Mouse (Mus musculus) limb, embryonic 13.5 days (tissue): ENCODE results near the gene Cttnbp2. TPM values are rescaled to one million over a fixed set of nuclear protein-coding genes. Genes with fewer than 3 reads are reported as not detected.

Experiments
- ATAC-seq: fragments of 200-750 bp; cut with Nextera tagmentation; 2 replicates; pipeline ENCODE4 v1.8.0; 2017; ENCODE audit warnings: low read depth, moderate number of reproducible peaks, moderate TSS enrichment; ENCODE audit not compliant: low FRiP score
- H3K27ac ChIP-seq: fragments of 300-500 bp; sonication (generic); 2 replicates; pipeline ENCODE4 v1.5.1; 2015; ENCODE audit warnings: inconsistent platforms, mild to moderate bottlenecking, moderate library complexity
- H3K27me3 ChIP-seq: fragments of 300-500 bp; sonication (generic); 2 replicates; pipeline ENCODE4 v1.6.1; 2015; ENCODE audit warnings: mild to moderate bottlenecking, inconsistent platforms
- H3K36me3 ChIP-seq: fragments of 300-500 bp; sonication (generic); 2 replicates; pipeline ENCODE4 v1.6.1; 2015; ENCODE audit warnings: inconsistent platforms, mild to moderate bottlenecking, moderate library complexity
- H3K4me1 ChIP-seq: fragments of 300-500 bp; sonication (generic); 2 replicates; pipeline ENCODE4 v1.6.1; 2015; ENCODE audit warnings: inconsistent platforms
- H3K4me2 ChIP-seq: fragments of 300-500 bp; sonication (generic); replicated peaks from 2 replicates; pipeline ENCODE4 v1.6.1; 2015; ENCODE audit warnings: inconsistent platforms, mild to moderate bottlenecking, moderate library complexity
- H3K4me3 ChIP-seq: fragments of 300-500 bp; sonication (generic); 2 replicates; pipeline ENCODE4 v1.5.1; 2015; ENCODE audit warnings: moderate library complexity, mild to moderate bottlenecking, inconsistent platforms
- H3K9ac ChIP-seq: fragments of 300-500 bp; sonication (generic); 2 replicates; pipeline ENCODE4 v1.6.1; 2015; ENCODE audit warnings: mild to moderate bottlenecking, inconsistent platforms
- H3K9me3 ChIP-seq: fragments of 300-500 bp; sonication (generic); 2 replicates; pipeline ENCODE4 v1.6.1; 2016; ENCODE audit warnings: inconsistent platforms
- WGBS: fragments of 180-500 bp; shearing (Covaris S2); methylation state at CpG from one replicate; pipeline ENCODE4 v1.1.7; 2015; 5-methylcytosine and 5-hydroxymethylcytosine counted together
- polyA plus RNA-seq: library from polyadenylated mRNA; unstranded; fragments of >200 nt; fragmentation: Nextera tagmentation; extraction: Ambion mirVana; gene quantifications from 2 replicates; pipeline ENCODE4 v1.2.1, GENCODE M21; 2015

The Cttnbp2 gene
- polyA plus RNA-seq, 1 experiment from 2014 or later = 34.0 TPM

- no peak overlapping the region for H3K27ac ChIP-seq
- H3K4me3 ChIP-seq = no peak overlapping the region
- no peaks in the 10 kb centered on the region for H3K4me1 ChIP-seq
- no peak; the same call in 1 of the 2 replicates for ATAC-seq
- 81% methylated on average over 1 of the region's 1 CpGs for WGBS
- no peak overlapping the region for H3K9ac ChIP-seq
- H3K9me3 ChIP-seq = no peaks in the 10 kb centered on the region
- no peak overlapping the region for H3K4me2 ChIP-seq
- H3K36me3 ChIP-seq = no peaks in the 10 kb centered on the region
- no peaks in the 10 kb centered on the region for H3K27me3 ChIP-seq
These were observed 55.0 kb downstream of the Cttnbp2 start for GRCm38 (mm10) chr6:18459657-18460056.

GRCm38 (mm10) chr6:18450551-18451193 is 64.0 kb downstream of the Cttnbp2 start:
- Histone ChIP-seq H3K9me3 (no peaks in the 10 kb centered on the region), H3K4me2 (no peak overlapping the region), H3K9ac (no peak overlapping the region), H3K4me1 (peaks cover 10% of the 10 kb centered on the region), H3K27ac (no peak overlapping the region), H3K4me3 (no peak overlapping the region), H3K36me3 (no peaks in the 10 kb centered on the region), H3K27me3 (no peaks in the 10 kb centered on the region)
- ATAC-seq = no peak
- WGBS = 59% methylated on average over 5 of the region's 5 CpGs

- peaks cover 11% of the 10 kb centered on the region for H3K4me1 ChIP-seq
- H3K4me3 ChIP-seq = no peak overlapping the region
- H3K4me2 ChIP-seq = no peak overlapping the region
- H3K9me3 ChIP-seq = no peaks in the 10 kb centered on the region
- no peak for ATAC-seq
- H3K27me3 ChIP-seq = no peaks in the 10 kb centered on the region
- H3K36me3 ChIP-seq = no peaks in the 10 kb centered on the region
- no peak overlapping the region for H3K27ac ChIP-seq
- no peak overlapping the region for H3K9ac ChIP-seq
- 55% methylated on average over 5 of the region's 5 CpGs for WGBS
These were observed 66.6 kb downstream of the Cttnbp2 start for GRCm38 (mm10) chr6:18448078-18448477.

- H3K4me2 ChIP-seq = no peak overlapping the region
- no peak overlapping the region for H3K9ac ChIP-seq
- no peaks in the 10 kb centered on the region for H3K27me3 ChIP-seq
- no peak for ATAC-seq
- no peak overlapping the region; the same call in 1 of the 2 replicates for H3K27ac ChIP-seq
- WGBS = 58% methylated on average over 7 of the region's 7 CpGs
- H3K4me1 ChIP-seq = peaks cover 11% of the 10 kb centered on the region
- H3K36me3 ChIP-seq = no peaks in the 10 kb centered on the region
- H3K4me3 ChIP-seq = no peak overlapping the region
- no peaks in the 10 kb centered on the region for H3K9me3 ChIP-seq
These were observed 67.7 kb downstream of the Cttnbp2 start for GRCm38 (mm10) chr6:18446917-18447316.

GRCm38 (mm10) chr6:18446359-18446758 is 68.3 kb downstream of the Cttnbp2 start:
- WGBS = 32% methylated on average over 3 of the region's 3 CpGs
- H3K4me1 ChIP-seq = peaks cover 11% of the 10 kb centered on the region
- no peaks in the 10 kb centered on the region for H3K36me3 ChIP-seq
- no peaks in the 10 kb centered on the region for H3K9me3 ChIP-seq
- no peak overlapping the region for H3K9ac ChIP-seq
- no peaks in the 10 kb centered on the region for H3K27me3 ChIP-seq
- H3K4me3 ChIP-seq = no peak overlapping the region
- no peak for ATAC-seq
- H3K27ac ChIP-seq = no peak overlapping the region
- H3K4me2 ChIP-seq = no peak overlapping the region

GRCm38 (mm10) chr6:18445747-18446146 is 68.9 kb downstream of the Cttnbp2 start:
- Histone ChIP-seq H3K9ac (no peak overlapping the region), H3K4me3 (no peak overlapping the region), H3K4me1 (peaks cover 11% of the 10 kb centered on the region), H3K27ac (no peak overlapping the region), H3K4me2 (no peak overlapping the region), H3K36me3 (no peaks in the 10 kb centered on the region), H3K9me3 (no peaks in the 10 kb centered on the region), H3K27me3 (no peaks in the 10 kb centered on the region)
- ATAC-seq = no peak
- WGBS = 19% methylated on average over 4 of the region's 4 CpGs

GRCm38 (mm10) chr6:18442303-18442702 is 72.3 kb downstream of the Cttnbp2 start:
- ATAC-seq = no peak
- H3K9me3 ChIP-seq = no peaks in the 10 kb centered on the region
- H3K4me2 ChIP-seq = no peak overlapping the region
- H3K27ac ChIP-seq = no peak overlapping the region
- H3K4me1 ChIP-seq = peaks cover 7% of the 10 kb centered on the region; the same call in 1 of the 2 replicates
- H3K4me3 ChIP-seq = no peak overlapping the region
- 85% methylated on average over 3 of the region's 3 CpGs for WGBS
- H3K9ac ChIP-seq = no peak overlapping the region
- H3K36me3 ChIP-seq = no peaks in the 10 kb centered on the region
- H3K27me3 ChIP-seq = no peaks in the 10 kb centered on the region

- no peak overlapping the region for H3K4me3 ChIP-seq
- H3K27ac ChIP-seq = no peak overlapping the region
- no peaks in the 10 kb centered on the region for H3K27me3 ChIP-seq
- no peaks in the 10 kb centered on the region for H3K36me3 ChIP-seq
- WGBS = 26% methylated on average over 4 of the region's 4 CpGs
- H3K9ac ChIP-seq = no peak overlapping the region
- H3K4me1 ChIP-seq = peaks cover 10% of the 10 kb centered on the region; the same call in 1 of the 2 replicates
- 0 out of 2 replicates have a peak, but pooled peaks have one; percentile 40 for ATAC-seq
- no peaks in the 10 kb centered on the region for H3K9me3 ChIP-seq
- H3K4me2 ChIP-seq = no peak overlapping the region
These were observed 73.6 kb downstream of the Cttnbp2 start for GRCm38 (mm10) chr6:18440918-18441532.

GRCm38 (mm10) chr6:18436127-18436812 is 78.4 kb downstream of the Cttnbp2 start:
- no peak overlapping the region for H3K9ac ChIP-seq
- H3K4me3 ChIP-seq = no peak overlapping the region
- peaks cover 16% of the 10 kb centered on the region for H3K36me3 ChIP-seq
- no peak overlapping the region for H3K4me2 ChIP-seq
- no peaks in the 10 kb centered on the region for H3K27me3 ChIP-seq
- H3K27ac ChIP-seq = no peak overlapping the region
- no peaks in the 10 kb centered on the region for H3K9me3 ChIP-seq
- 32% methylated on average over 4 of the region's 4 CpGs for WGBS
- ATAC-seq = no peak
- 0 out of 2 replicates have a peak, but pooled peaks cover 7% of the 10 kb centered on the region for H3K4me1 ChIP-seq

GRCm38 (mm10) chr6:18434828-18435531 is 79.7 kb downstream of the Cttnbp2 start:
- Histone ChIP-seq H3K4me2 (no peak overlapping the region), H3K4me1 (0 out of 2 replicates have a peak, but pooled peaks cover 7% of the 10 kb centered on the region), H3K9ac (no peak overlapping the region), H3K27ac (no peak overlapping the region), H3K9me3 (no peaks in the 10 kb centered on the region), H3K4me3 (no peak overlapping the region), H3K27me3 (no peaks in the 10 kb centered on the region), H3K36me3 (peaks cover 16% of the 10 kb centered on the region)
- no peak for ATAC-seq
- 90% methylated on average over 16 of the region's 16 CpGs for WGBS

- Histone ChIP-seq H3K27ac (no peak overlapping the region), H3K4me1 (0 out of 2 replicates have a peak, but pooled peaks cover 7% of the 10 kb centered on the region), H3K36me3 (peaks cover 16% of the 10 kb centered on the region), H3K4me3 (no peak overlapping the region), H3K9me3 (no peaks in the 10 kb centered on the region), H3K4me2 (no peak overlapping the region), H3K9ac (no peak overlapping the region), H3K27me3 (no peaks in the 10 kb centered on the region)
- 90% methylated on average over 8 of the region's 8 CpGs for WGBS
- no peak for ATAC-seq
These were observed 80.3 kb downstream of the Cttnbp2 start for GRCm38 (mm10) chr6:18434355-18434754.

- no peak overlapping the region for H3K27ac ChIP-seq
- ATAC-seq = no peak
- peaks cover 16% of the 10 kb centered on the region for H3K36me3 ChIP-seq
- 77% methylated on average over 3 of the region's 3 CpGs for WGBS
- H3K4me2 ChIP-seq = no peak overlapping the region
- 0 out of 2 replicates have a peak, but pooled peaks cover 7% of the 10 kb centered on the region for H3K4me1 ChIP-seq
- H3K9me3 ChIP-seq = no peaks in the 10 kb centered on the region
- H3K4me3 ChIP-seq = no peak overlapping the region
- no peak overlapping the region for H3K9ac ChIP-seq
- H3K27me3 ChIP-seq = no peaks in the 10 kb centered on the region
These were observed 82.3 kb downstream of the Cttnbp2 start for GRCm38 (mm10) chr6:18432362-18432761.
